Mouse (Mus musculus) left cerebral cortex, adult 9 months (tissue): ENCODE measurements at regions not wholly inside any gene's neighbourhood (a gene's known extent, or its start where the extent isn't known, plus 50 kb on each side); places are given as distances from the start of the nearest gene placed in this dataset.

Source experiments
- DNase-seq, 2 experiments: peaks; one replicate each; pipeline ENCODE4 v3.0.0; 2022; ENCODE audit warnings: low spot score in 2 of 2

DNA sequence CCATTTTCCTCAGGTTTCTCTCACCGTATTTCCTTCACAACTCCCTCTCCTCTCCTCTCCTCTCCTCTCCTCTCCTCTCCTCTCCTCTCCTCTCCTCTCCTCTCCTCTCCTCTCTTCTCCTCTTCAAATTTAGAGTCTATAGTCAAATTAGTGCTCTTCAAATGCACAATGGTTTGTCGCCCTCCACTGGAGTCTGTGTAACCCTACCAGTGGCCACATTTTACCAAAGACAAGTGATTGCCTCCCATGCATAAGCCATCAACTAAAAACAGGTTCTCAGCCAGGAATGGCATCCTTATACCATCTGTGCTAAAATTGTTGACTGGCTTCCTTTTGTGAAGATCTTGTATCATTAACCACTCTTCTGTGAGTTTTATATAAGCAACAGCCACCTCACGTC, 979.5 kb upstream of the Adam24 start:
- DNase-seq, result peak in 1 of 2 experiments; percentile 15

GRCm38 (mm10) chr8:39705843-39706242, 969.0 kb upstream of the Adam24 start:
- DNase-seq, result no peak

- DNase-seq, result peak; percentile 6 to 37
These were observed 932.5 kb upstream of the Adam24 start for GRCm38 (mm10) chr8:39742377-39742776.

DNA sequence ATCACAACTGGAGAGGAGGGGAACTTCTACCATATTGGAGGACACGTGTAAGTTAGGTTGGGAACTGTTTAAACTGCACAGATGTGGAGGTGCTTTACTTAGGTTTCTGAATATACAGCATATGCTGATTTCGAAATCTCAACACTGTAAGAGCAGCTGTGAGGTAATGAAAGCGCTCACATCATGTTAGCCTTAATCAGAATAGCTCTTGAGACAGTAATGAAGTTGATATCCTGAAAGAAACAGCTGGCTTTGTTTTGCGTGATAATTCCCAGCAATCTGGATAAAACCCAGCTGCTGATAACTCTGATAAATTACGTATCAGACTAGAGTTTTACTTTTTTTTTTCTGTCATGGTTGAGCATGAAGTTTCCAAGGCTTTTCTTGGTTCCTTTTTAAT, 928.7 kb upstream of the Adam24 start:
- DNase-seq, result no peak

DNA sequence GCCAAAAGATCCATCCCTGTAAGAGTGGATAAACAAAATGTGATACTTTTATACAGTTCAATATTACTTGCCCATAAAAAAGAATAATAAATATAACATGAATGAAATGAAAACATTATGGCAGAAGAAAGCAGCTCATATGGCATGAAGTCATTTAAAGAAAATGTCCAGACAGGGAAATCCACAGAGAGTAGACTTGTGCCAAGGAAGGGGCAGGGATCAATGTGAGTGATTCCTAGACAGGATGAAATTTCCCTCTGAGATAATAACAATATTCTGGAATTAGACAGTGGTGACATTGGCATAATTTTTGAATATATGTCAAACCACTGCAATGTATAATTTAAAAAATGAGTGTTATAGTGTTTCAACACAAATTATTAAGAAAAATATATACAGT, 915.0 kb upstream of the Adam24 start:
- DNase-seq, result no peak

DNA sequence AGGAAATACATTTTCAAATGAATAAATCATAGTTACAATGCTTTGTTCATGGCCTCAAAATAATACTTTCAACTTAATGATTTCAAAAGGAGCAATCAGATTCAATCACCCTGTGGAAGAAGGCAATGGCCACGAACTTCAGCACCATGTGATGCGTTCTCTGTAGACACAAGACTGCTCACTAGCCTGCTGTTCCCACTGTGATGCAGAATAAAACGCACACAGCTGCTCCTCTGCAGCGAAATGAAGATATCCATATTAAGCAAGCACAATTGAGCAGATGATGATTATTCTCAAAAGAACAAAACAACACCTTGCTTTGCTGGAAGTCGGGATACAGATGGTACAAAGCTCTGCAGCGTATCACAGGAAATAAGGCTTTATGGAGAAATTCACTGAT, 895.4 kb upstream of the Adam24 start:
- DNase-seq, result peak in 1 of 2 experiments; percentile 3

DNA sequence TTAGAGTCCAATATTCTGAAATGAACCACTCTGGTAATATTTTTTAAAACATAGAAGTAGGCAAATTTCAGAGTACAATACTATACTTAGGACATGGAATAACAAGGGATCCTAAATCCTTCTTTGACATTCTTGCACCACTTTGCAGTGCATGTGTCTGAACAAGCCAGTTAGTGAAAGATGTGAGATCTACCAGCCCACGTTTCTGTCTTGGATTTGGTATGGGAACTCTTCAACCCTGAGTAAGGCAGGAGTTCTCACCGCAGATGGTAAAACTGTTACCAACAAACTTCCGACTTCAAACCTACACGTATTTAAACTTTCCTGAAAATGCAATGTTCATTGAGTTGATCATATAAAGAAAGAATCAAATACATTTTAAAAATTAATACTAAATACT, 894.7 kb upstream of the Adam24 start:
- DNase-seq, result no peak

- DNase-seq, result no peak
These were observed 893.3 kb upstream of the Adam24 start for GRCm38 (mm10) chr8:39781424-39782161.

GRCm38 (mm10) chr8:39782162-39782530, 892.7 kb upstream of the Adam24 start:
- DNase-seq, result no peak
